Mouse (Mus musculus): ENCODE results near the gene Hhat. TPM values are rescaled to one million over a fixed set of nuclear protein-coding genes. Genes with fewer than 3 reads are reported as not detected.

Gene Hhat
- total RNA-seq, 2 experiments from 2014 or later, result 1.4 to 2.0 TPM

DNA sequence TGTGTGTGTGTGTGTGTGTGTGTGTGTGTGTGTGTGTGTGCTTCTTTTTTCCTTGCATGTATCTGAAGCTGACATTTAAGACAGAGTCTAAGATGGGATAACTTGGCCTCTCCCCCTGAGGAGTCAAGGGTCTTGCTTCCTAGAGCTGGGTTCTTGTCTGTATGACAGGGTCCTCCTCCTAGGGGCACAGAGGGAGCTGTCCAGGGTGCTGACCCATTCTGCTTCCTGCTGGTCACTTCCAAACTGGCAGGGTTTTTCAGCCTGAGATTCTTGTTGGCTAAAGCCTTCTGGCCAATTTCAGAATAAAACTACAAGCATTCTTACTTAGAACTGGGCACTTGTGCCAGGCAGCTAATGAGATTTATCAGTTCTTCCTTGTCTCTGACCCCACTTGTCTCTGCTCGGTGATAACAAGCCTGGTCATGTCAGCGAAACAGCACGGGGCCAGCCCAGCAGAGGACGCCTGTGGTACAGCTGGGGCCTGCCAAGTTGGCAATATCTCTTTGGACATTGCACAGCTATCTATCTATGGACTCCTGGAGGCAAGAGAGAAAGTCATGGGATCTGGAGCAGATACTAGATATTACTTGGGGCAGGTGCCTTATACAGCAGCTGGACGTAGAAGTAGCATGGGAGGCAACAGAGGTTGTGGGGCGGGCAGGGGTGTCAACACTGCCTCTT is 313.4 kb downstream of the Hhat start:
- intact Hi-C loops (cut with DNase I; ENCODE audit: low total_unique reads), result no loop called here

DNA sequence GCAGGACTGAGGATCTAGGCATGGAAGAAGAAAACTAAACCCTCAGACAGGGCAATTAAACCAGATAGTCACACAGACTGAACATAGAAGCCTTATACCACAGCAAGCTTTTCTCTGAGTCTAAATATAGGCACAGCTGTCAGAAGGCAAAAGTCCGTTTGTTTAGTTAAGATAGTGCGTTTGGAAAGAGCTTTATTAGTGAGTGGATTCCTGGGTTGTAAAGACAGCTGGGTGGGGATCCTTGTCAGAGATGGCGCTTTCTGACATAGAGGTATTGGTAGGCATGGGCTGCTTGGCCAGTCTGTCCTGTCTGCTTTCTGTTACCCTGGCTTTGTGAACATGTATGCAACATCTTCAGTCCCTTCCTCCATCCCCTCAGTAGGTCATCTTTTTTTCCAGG is 314.0 kb downstream of the Hhat start:
- intact Hi-C loops (cut with DNase I; ENCODE audit: low total_unique reads), result no loop called here

More for the DNA sequence above, 313.4 kb downstream of the Hhat start:
- peak; percentile 28 for DNase-seq

DNA sequence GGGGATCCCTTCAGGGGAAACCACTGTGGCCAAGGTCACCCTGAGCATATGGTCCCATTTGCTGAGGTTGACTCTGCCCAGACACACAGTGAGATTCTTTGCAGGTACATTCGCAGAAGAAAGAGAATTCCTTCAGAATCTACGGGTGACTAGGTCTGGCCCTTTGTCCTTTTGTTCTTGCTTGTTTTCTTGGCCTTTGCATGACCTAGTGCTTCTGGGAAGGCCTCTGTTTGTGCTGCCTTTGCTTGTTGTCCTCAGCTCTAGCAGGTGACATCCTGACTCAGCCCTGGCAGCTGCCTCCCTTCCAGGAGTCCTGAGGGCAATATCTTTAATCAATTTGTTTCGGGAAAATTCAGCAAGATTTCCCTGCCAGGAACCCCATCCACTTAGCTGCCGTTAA is 316.0 kb downstream of the Hhat start:
- intact Hi-C loops (cut with DNase I; ENCODE audit: low total_unique reads), result no loop called here
- DNase-seq, result no peak

More for the DNA sequence above, 314.0 kb downstream of the Hhat start:
- no peak for DNase-seq

DNA sequence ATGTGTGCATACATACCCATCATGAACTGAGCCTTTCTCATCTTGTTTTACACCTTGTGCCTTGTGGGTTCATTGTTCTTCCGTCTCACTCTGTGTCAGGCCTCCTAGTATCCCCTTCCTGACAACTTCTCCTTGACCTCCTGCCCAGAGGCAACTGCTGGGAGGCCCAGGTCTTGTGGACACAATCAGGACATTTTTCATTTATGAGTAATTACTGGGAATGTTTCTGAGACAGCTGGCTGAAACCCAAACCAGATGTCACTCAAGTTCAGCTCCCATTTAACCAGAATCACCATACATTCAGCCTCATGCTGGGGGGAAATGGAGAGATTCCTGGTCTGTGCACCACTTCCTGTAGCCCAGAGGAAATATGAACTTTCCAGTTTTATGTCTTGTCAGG is 316.5 kb downstream of the Hhat start:
- intact Hi-C loops (cut with DNase I; ENCODE audit: low total_unique reads), result no loop called here
- no peak for DNase-seq

DNA sequence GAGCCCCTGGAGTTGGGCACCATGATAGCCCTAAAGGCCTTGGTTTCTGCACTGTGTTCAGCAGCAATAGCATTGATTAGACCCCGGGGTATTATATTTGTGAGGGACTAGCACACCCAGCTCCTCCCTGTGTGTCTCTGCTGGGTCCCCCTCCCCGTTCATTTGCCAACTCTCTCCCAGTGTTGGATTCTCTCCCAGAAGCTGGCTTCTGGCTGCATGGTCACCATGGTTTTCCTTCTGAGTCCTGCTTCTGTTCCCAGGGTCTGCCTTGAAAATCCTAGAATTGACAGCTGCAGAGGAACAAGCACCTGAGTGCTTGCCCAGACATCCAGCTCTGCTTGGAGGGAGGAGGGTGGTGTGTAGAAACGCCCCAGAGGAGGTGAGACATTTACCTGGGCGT is 319.3 kb downstream of the Hhat start:
- intact Hi-C loops (cut with DNase I; ENCODE audit: low total_unique reads), result no loop called here
- DNase-seq, result no peak

DNA sequence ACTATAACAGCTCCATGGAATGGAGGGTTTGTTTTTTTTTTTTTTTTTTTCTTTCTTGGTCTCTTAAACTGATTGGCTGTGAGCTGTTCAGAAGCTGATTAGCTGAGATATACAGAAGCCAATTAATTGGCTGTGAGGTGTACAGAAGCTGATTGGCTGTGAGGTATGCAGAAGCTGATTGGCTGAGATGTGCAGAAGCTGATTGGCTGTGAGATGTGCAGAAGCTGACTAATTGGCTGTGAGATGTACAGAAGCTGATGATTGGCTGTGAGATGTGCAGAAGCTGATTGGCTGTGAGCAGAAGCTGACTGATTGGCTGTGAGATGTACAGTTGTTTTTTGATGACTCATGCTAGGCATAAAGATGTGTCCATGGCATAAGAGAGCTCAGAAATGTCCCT is 320.6 kb downstream of the Hhat start:
- DNase-seq, result no peak
- intact Hi-C loops (cut with DNase I; ENCODE audit: low total_unique reads), result no loop called here

DNA sequence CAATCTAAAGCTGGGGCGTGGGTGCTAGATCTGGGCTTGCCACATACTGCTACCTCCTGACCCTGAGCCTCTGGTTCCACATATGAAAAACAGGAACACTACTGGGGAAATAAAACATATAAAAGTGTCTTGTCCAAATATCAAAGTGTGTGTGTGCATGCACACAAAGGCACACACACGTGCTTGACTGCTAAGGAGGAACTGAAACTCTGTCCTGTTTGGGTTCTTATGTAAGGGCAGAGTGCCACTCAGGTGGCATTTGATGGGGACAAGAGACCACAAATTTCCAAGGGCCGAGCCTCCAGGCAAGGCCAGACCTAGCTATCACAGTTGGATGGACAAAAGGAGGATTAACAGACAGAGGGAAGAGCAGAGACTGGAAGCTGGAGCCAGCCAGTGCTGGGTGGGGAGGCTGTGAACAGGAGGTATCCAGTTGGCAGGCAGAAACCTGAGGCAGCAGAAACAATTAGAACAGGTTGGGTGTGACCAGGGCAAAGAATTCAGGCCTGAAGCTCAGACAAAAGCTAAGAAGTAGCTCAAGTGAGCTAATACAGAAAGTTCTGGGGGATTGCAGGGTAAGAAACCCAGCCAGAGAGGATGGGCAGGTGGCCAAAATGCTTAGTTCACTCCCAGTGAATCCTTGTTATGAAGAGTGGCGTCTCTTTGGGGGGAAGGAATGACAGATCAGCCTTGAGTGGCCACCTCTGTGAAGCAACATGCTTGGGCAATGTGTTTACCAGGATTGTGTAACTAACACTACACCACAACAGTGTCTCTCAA is 321.3 kb downstream of the Hhat start:
- intact Hi-C loops (cut with DNase I; ENCODE audit: low total_unique reads), result no loop called here

DNA sequence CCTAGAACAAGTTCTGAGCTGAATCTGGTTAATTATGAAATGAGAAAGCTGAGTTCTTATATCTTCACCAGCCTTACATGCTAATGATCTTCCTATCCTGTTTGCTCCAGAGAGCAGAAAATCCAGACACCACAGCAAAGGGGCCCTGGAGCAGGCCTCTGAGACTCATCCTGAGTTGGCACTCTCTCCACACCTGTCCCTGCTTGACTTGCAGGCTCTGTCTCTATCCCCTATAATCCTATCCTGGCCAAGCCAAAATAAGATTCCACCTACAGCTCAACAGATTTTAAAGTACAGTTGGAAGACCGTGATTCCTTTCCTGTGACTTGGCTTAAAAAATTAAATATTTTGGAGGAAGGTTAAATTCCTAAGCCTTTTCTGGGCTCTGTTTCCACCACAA is 322.5 kb downstream of the Hhat start:
- no peak for DNase-seq
- intact Hi-C loops (cut with DNase I; ENCODE audit: low total_unique reads), result no loop called here

More for the DNA sequence above, 321.3 kb downstream of the Hhat start:
- no peak for DNase-seq

DNA sequence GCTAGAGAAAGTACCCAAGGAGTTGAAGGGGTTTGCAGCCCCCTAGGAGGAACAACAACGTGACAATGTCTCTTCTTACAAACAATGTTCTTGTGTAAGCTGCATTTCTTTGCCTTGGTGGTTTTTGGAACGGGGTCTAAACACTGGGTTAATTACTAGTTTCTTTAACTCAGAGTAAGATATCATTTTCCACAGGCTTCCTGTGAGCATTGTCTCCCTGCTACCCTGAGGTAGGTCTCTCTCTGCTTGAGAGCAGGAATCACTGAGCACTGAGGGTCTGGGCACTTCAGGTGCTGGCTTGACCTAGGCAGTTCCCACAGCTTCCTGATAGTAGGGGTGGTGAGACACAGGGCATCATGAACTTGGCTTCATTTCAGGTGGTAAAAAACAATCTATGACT is 323.4 kb downstream of the Hhat start:
- intact Hi-C loops (cut with DNase I; ENCODE audit: low total_unique reads), result no loop called here
- DNase-seq, result no peak

Other genes with a start within 250 kb of the Hhat start
- 1 to 10 TPM; 4.0 to 7.7 TPM for gene Sertad4, start 84.5 kb upstream of the Hhat start, total RNA-seq (2021)

Data from gastrocnemius, postnatal 14 days (tissue).